Mouse (Mus musculus): Measurements from ENCODE around the gene Sema5a.

- no peak for TF ChIP-seq CTCF (IDR thresholded peaks at IDR 0.05; ENCODE audit: borderline replicate concordance, control insufficient read depth, extremely low read depth, insufficient read depth, low read length, poor library complexity)
- no peak for TF ChIP-seq POLR2A (IDR thresholded peaks at IDR 0.05; ENCODE audit: control insufficient read depth, extremely low read depth, insufficient read depth, low read length, poor library complexity)
Measured at GRCm38 (mm10) chr15:32406436-32406835, 161.8 kb downstream of the Sema5a start.
